Mouse (Mus musculus) small intestine, adult 2 months (tissue): ENCODE data around the gene Svbp.

ENCODE experiments used
- CTCF ChIP-seq: fragments of 200-500 bp; IDR thresholded peaks from 2 replicates; pipeline ENCODE4 v1.5.1; 2012; ENCODE audit warnings: low read depth, mild to moderate bottlenecking, control low read depth, inconsistent platforms, low read length, moderate library complexity, mixed read lengths; ENCODE audit not compliant: insufficient replicate concordance, insufficient read length; ENCODE audit errors: extremely low read depth
- POLR2A ChIP-seq: fragments of 200-500 bp; IDR thresholded peaks from 2 replicates; pipeline ENCODE4 v1.6.1; 2012; ENCODE audit warnings: low read depth, mild to moderate bottlenecking, control low read depth, inconsistent platforms, low read length, moderate library complexity

- TF ChIP-seq POLR2A (no peak), CTCF (no peak)
These were observed 53.4 kb downstream of the Svbp start for GRCm38 (mm10) chr4:119248407-119248965.
